Mouse (Mus musculus): ENCODE results near the gene Miga2.

The Miga2 gene

DNA sequence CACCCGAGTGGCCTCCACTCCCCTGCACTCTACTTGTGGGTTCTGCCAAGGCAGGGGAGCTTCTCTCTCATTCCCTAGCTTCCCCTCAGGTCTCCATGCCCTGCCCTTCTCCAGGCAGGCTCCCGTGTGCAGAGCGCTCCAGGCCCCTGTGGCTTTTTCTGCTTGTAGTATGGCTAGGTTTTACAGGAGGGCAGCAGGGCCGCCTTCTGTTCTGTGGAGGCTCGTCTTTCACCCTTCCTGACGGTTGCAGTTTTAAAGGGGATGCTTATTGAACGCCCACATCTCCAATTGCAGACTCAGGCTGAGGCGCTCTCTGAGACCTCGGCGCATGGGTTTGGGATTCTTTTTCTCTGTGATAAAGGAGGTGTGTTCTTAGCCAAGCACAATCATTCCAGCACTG is 55.1 kb downstream of the Miga2 start:
- in situ Hi-C loops (cut with MseI, MboI) = no loop called here

- in situ Hi-C loops (cut with MseI, MboI) = no loop called here
These were observed 57.4 kb downstream of the Miga2 start for GRCm38 (mm10) chr2:30421432-30421831.

GRCm38 (mm10) chr2:30429156-30429555 is 65.1 kb downstream of the Miga2 start:
- in situ Hi-C loops (cut with MseI, MboI) = no loop called here

Data from mouse trophoblast stem cell (cell line).